Mouse (Mus musculus): ENCODE results near the gene Cstb. TPM values are rescaled to one million over a fixed set of nuclear protein-coding genes. Genes with fewer than 3 reads are reported as not detected.

Cstb gene
- total RNA-seq, 2 experiments from 2014 or later: 31.2 to 36.3 TPM

Small RNA genes lying within 50 kb of the gene (microRNA-seq; reads per million reads assigned to microRNA genes)
- gene Mir6410: 0 reads per million in 2 experiments
- 0 to 3.4 reads per million in 2 experiments for gene Mir6907
- gene Mir6908: 0 to 1.1 reads per million in 2 experiments

Other genes starting within 250 kb of the Cstb start
- gene Pwp2, start 240.5 kb upstream of the Cstb start, total RNA-seq (2021): 1 to 10 TPM; 7.0 to 8.2 TPM
- gene Trappc10, start 181.0 kb upstream of the Cstb start, total RNA-seq (2021): 10 to 100 TPM; 42.0 to 42.8 TPM
- 100 to 1,000 TPM; 246 to 265 TPM for gene Agpat3, start 73.2 kb upstream of the Cstb start, total RNA-seq (2021)
- 100 to 1,000 TPM in 1 of 2 experiments, 10 to 100 TPM in 1; 100.0 to 104 TPM for gene Rrp1, start 12.6 kb upstream of the Cstb start, total RNA-seq (2021)
- gene Pdxk, start 39.3 kb downstream of the Cstb start, total RNA-seq (2021): 10 to 100 TPM; 10.2 to 11.1 TPM
- not detected for gene Olfr1358, start 91.8 kb downstream of the Cstb start, total RNA-seq (2021)
- gene Ilvbl, start 148.7 kb downstream of the Cstb start, total RNA-seq (2021): 10 to 100 TPM; 44.4 to 45.9 TPM
- 10 to 100 TPM; 15.0 to 15.1 TPM for gene Syde1, start 166.3 kb downstream of the Cstb start, total RNA-seq (2021)
- not detected for gene Olfr1357, start 192.4 kb downstream of the Cstb start, total RNA-seq (2021)

Data from heart, postnatal 14 days (tissue).